Mouse (Mus musculus): Measurements from ENCODE around the gene Cers6.

The Cers6 gene

GRCm38 (mm10) chr2:68884573-68884972 lies 23.3 kb downstream of the Cers6 start:
- CTCF ChIA-PET = no interaction called here

- CTCF ChIA-PET = no interaction called here
Measured at GRCm38 (mm10) chr2:68885206-68885605, 24.0 kb downstream of the Cers6 start.

GRCm38 (mm10) chr2:68885766-68886496 lies 24.7 kb downstream of the Cers6 start:
- CTCF ChIA-PET = no interaction called here

GRCm38 (mm10) chr2:68886661-68887060 lies 25.4 kb downstream of the Cers6 start:
- CTCF ChIA-PET = no interaction called here

GRCm38 (mm10) chr2:68888094-68888705 lies 27.0 kb downstream of the Cers6 start:
- CTCF ChIA-PET = no interaction called here

- CTCF ChIA-PET = no interaction called here
Measured at GRCm38 (mm10) chr2:68889661-68890170, 28.5 kb downstream of the Cers6 start.

GRCm38 (mm10) chr2:68892476-68892875 lies 31.2 kb downstream of the Cers6 start:
- CTCF ChIA-PET = no interaction called here

- CTCF ChIA-PET = no interaction called here
Measured at GRCm38 (mm10) chr2:68895044-68895764, 34.0 kb downstream of the Cers6 start.

- CTCF ChIA-PET = no interaction called here
Measured at GRCm38 (mm10) chr2:68896196-68896595, 35.0 kb downstream of the Cers6 start.

GRCm38 (mm10) chr2:68899770-68900521 lies 38.7 kb downstream of the Cers6 start:
- CTCF ChIA-PET = no interaction called here

- CTCF ChIA-PET = no interaction called here
Measured at GRCm38 (mm10) chr2:68900640-68901378, 39.6 kb downstream of the Cers6 start.

GRCm38 (mm10) chr2:68901708-68902107 lies 40.5 kb downstream of the Cers6 start:
- CTCF ChIA-PET = no interaction called here

- CTCF ChIA-PET = no interaction called here
Measured at GRCm38 (mm10) chr2:68902546-68902945, 41.3 kb downstream of the Cers6 start.

- CTCF ChIA-PET = interaction anchor here (0.6 kb wide), 1 partner anchor 25 kb away, joined by 6 read pairs; no protein-coding TSS in a partner anchor
Measured at GRCm38 (mm10) chr2:68906921-68907320, 45.7 kb downstream of the Cers6 start.

GRCm38 (mm10) chr2:68907721-68908463 lies 46.7 kb downstream of the Cers6 start:
- CTCF ChIA-PET = no interaction called here

- CTCF ChIA-PET = no interaction called here
Measured at GRCm38 (mm10) chr2:68910727-68911126, 49.5 kb downstream of the Cers6 start.

GRCm38 (mm10) chr2:68911587-68912483 lies 50.6 kb downstream of the Cers6 start:
- CTCF ChIA-PET = no interaction called here

GRCm38 (mm10) chr2:68915742-68916141 lies 54.5 kb downstream of the Cers6 start:
- CTCF ChIA-PET = no interaction called here

- CTCF ChIA-PET = no interaction called here
Measured at GRCm38 (mm10) chr2:68916299-68916698, 55.1 kb downstream of the Cers6 start.

GRCm38 (mm10) chr2:68917010-68917409 lies 55.8 kb downstream of the Cers6 start:
- CTCF ChIA-PET = no interaction called here
